Mouse (Mus musculus) megakaryocyte, adult 5-6 weeks (primary cell): Measurements from ENCODE around the gene Gabrp. TPM values are rescaled to one million over a fixed set of nuclear protein-coding genes. Genes with fewer than 3 reads are reported as not detected.

ENCODE experiments used
- ATAC-seq: 2 replicates; pipeline ENCODE4 v1.8.0; 2016; ENCODE audit warnings: mild to moderate bottlenecking, inconsistent platforms; ENCODE audit not compliant: poor library complexity, severe bottlenecking
- total RNA-seq, 2 experiments: library from RNA; stranded (forward) in 1 of 2; stranded (reverse) in 1 of 2; fragments of 153-499, 151-499 nt in 1 of 2; fragments of 221-1000, 200-1000 nt in 1 of 2; gene quantifications; 2 replicates each; pipeline versions ENCODE4 v1.2.3 to v1.2.4; 2015 to 2017

The Gabrp gene
- total RNA-seq, 2 experiments from 2014 or later: not detected

DNA sequence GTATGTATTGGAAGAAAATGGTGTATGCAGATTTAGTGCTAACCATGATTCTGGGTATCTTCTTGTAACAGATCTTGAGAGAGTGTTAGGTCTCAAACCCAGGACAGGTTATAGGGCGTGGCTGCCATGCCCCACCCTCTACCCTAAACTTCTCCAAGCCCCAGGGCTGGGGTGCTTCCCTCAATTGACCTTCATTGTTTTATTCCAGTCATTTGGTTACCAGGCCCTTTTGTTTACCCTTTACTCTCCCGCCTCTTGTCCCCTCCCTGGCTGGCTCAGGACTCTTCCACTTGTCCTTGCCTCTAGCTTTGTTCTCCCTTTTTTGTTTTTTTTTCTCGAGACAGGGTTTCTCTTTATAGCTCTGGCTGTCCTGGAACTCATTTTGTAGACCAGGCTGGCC lies 45.2 kb downstream of the Gabrp start:
- no peak for ATAC-seq

DNA sequence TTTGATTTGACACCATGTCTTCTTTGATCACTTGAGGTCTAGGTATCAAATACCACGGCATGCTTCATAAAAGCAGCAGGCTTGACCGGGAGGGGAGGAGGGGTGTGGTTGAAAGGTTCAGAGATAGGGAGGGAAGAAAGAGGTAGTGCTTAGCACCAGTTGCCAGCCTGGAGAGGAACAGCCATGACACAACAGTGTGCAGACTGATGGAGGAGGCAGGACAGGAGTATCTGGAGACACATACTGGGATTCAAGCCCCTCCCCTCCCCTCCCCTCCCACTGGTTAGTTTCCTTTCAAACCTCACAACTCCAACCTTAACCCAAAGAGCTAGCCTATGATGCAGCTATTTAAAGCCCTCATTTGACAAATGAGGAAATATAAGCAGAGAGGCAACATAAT lies 49.2 kb downstream of the Gabrp start:
- ATAC-seq: no peak

DNA sequence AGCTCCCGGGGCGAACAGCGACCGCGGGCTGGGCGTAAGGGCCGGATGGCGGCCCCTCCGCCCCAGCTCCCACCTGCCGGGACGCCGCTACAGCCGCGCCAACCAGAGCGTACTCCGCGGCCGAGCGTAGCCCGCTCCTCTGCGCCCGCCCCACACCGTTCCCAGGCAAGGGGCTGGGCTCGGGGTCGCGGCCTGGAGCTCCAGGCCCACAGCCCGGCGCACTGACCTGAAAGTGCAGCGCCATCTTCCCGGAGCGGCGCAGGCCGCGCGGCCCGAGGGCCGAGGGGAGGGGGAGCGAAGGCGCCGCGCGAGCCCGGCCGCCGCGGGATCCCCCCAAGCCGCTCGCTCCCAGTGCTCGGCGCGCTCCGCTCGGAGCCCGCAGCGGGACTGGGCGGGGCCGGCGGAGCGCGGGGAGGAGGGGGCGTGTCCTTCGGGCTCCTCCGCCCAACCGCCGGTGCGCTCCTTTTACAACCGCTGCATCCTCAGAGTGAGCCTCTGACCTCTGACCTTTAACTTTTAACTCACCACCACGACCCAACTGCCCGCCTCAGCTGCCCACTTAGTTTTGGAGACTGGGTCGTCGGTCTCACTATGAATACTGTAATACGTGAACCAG lies 65.3 kb downstream of the Gabrp start, which contains the start of gene Ranbp17:
TSS of gene Ranbp17 (minus strand) at position 371 of the 616 bp plus-strand sequence.
- peak; percentile 38; the same call in 1 of the 2 replicates for ATAC-seq

DNA sequence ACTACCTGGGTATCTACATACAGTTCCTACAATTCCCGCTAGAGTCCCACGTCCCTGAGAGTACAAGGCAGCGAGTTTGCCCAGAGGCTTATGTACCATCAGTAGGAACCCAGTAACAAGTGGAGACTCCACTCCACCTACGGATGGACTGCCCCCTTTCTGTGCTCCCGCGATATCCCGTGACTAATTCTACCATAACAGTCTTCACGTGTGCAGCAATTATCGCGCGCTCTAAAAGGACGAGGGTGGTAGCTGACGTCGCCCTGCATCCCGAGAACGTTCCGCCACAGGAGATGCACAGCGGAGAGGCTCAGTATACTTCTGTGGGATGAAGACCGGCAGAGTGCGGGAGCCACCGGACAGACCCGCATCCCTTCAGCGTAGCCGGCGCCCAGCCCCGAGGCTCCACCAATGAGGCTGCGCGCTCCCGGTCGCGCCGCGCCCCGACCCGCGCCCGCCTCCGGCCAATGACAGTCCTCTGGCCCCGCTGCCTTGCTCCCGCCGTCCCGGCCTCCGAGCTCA lies 65.8 kb downstream of the Gabrp start:
- ATAC-seq: peak; percentile 63

DNA sequence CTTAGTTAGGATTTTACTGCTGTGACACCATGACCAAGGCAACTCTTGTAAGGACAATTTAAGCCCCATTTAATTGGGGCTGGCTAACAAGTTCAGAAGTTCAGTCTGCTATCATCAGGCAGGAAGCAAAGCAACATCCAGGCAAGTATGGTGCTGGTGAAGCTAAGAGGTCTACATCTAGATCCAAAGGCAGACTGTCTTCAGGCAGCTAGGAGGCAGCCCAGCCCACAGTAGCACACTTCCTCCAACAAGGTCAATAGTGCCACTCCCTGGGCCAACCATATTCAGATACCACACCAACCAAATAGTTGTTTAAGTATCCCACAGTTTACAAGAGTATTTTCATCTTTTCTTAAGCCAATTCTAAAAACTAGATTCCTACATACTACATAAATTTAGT lies 69.4 kb downstream of the Gabrp start:
- no peak for ATAC-seq

Other genes with a start within 250 kb of the Gabrp start
- 0.23 and 0.40 TPM in 2 replicates for gene Ranbp17, start 65.2 kb downstream of the Gabrp start, total RNA-seq (2015)
- gene Ranbp17, start 65.2 kb downstream of the Gabrp start, total RNA-seq (2017): 0.77 TPM in 1 of 2 replicates, not detected in the other
- not detected in 2 replicates for gene D130052B06Rik, start 20.3 kb upstream of the Gabrp start, total RNA-seq (2015)
- gene D130052B06Rik, start 20.3 kb upstream of the Gabrp start, total RNA-seq (2017): not detected in 2 replicates